Mouse (Mus musculus): ENCODE results near the gene Brd7. TPM values are rescaled to one million over a fixed set of nuclear protein-coding genes. Genes with fewer than 3 reads are reported as not detected.

The Brd7 gene
- polyA plus RNA-seq, 1 experiment: 13.1 TPM

DNA sequence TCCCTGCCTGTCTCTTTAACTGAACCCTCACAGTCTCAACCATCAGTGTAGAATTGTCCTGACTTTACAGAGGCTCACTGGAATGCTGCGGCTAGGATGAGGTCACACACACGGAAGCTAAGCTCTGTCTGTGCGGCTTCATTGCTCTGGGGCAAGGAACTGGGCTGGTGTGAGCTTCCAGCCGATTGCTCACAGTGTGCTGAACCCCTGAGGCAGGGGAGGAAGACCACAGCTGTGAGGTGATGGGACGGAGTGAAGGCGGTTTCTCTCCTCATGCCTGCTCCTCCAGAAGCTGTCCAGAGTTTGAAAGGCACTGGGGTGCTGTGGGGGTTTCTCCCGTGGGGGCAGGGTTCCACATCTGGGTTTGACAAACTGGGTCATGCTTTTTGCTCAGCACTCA is 77.3 kb downstream of the Brd7 start:
- Histone ChIP-seq H3K4me1 (ENCODE audit: control insufficient read depth, insufficient read depth, insufficient read length, low read length) (peaks cover 10% of the 10 kb centered on the region; the same call in 1 of the 2 replicates), H3K36me3 (ENCODE audit: control insufficient read depth, insufficient read depth, low read length) (no peaks in the 10 kb centered on the region), H3K4me3 (ENCODE audit: low read depth, low read length) (no peak overlapping the region), H3K27ac (ENCODE audit: insufficient read depth, low read depth, low read length) (0 out of 2 replicates have a peak overlapping the region, but pooled peaks have one; percentile 3), H3K27me3 (ENCODE audit: control insufficient read depth, insufficient read depth, low read length) (no peaks in the 10 kb centered on the region)
- no peak for TF ChIP-seq CTCF (IDR thresholded peaks at IDR 0.05; ENCODE audit: extremely low read depth, insufficient read length, insufficient replicate concordance, low read depth, low read length)
- no peak for TF ChIP-seq POLR2A (IDR thresholded peaks at IDR 0.05; ENCODE audit: low read depth, low read length)
- WGBS: 53% methylated on average over 7 of the region's 7 CpGs

GRCm38 (mm10) chr8:88283243-88284115 is 78.5 kb downstream of the Brd7 start:
- H3K27me3 ChIP-seq (ENCODE audit: control insufficient read depth, insufficient read depth, low read length): no peaks in the 10 kb centered on the region
- no peaks in the 10 kb centered on the region for H3K36me3 ChIP-seq (ENCODE audit: control insufficient read depth, insufficient read depth, low read length)
- WGBS: 82% methylated on average over 13 of the region's 13 CpGs
- H3K4me3 ChIP-seq (ENCODE audit: low read depth, low read length): no peak overlapping the region
- TF ChIP-seq CTCF (IDR thresholded peaks at IDR 0.05; ENCODE audit: extremely low read depth, insufficient read length, insufficient replicate concordance, low read depth, low read length): no peak
- no peak for TF ChIP-seq POLR2A (IDR thresholded peaks at IDR 0.05; ENCODE audit: low read depth, low read length)
- no peak overlapping the region for H3K27ac ChIP-seq (ENCODE audit: insufficient read depth, low read depth, low read length)
- peaks cover 10% of the 10 kb centered on the region; the same call in 1 of the 2 replicates for H3K4me1 ChIP-seq (ENCODE audit: control insufficient read depth, insufficient read depth, insufficient read length, low read length)

DNA sequence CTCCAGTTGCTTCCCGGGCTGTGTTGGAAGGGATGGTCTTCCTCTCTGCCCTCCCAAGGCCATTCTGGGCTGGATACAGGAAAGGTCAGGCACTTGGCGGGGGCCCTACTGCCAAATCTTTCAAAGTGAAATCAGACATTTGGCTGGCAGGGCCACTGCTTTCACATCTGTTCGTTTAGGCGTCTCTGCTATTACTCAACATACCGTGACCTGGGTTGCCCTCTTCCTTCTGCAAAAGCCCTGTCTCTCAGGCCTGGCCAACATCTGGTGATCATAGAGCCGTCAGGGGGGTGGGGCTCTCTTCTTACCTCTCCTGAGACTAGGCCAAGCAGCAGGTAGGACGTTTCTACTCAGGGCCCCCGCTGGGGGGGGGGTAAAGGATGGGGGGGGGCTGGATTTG is 79.3 kb downstream of the Brd7 start:
- Histone ChIP-seq H3K4me1 (ENCODE audit: control insufficient read depth, insufficient read depth, insufficient read length, low read length) (peaks cover 5% of the 10 kb centered on the region; the same call in 1 of the 2 replicates), H3K36me3 (ENCODE audit: control insufficient read depth, insufficient read depth, low read length) (no peaks in the 10 kb centered on the region), H3K27ac (ENCODE audit: insufficient read depth, low read depth, low read length) (no peak overlapping the region), H3K27me3 (ENCODE audit: control insufficient read depth, insufficient read depth, low read length) (no peaks in the 10 kb centered on the region), H3K4me3 (ENCODE audit: low read depth, low read length) (no peak overlapping the region)
- TF ChIP-seq POLR2A (IDR thresholded peaks at IDR 0.05; ENCODE audit: low read depth, low read length) (no peak), CTCF (IDR thresholded peaks at IDR 0.05; ENCODE audit: extremely low read depth, insufficient read length, insufficient replicate concordance, low read depth, low read length) (no peak)
- WGBS: 29% methylated on average over 8 of the region's 8 CpGs

Other genes with a start within 250 kb of the Brd7 start
- 3.5 and 8.4 TPM in 2 replicates for gene Cnep1r1, start 243.4 kb downstream of the Brd7 start, polyA plus RNA-seq (2012; rRNA removed)
- gene Heatr3, start 224.3 kb downstream of the Brd7 start, polyA plus RNA-seq (2012; rRNA removed): 3.4 and 3.9 TPM in 2 replicates
- gene Tent4b, start 163.0 kb downstream of the Brd7 start, polyA plus RNA-seq (2012; rRNA removed): 10.5 and 20.5 TPM in 2 replicates
- 6.4 and 7.7 TPM in 2 replicates for gene Adcy7, start 89.8 kb downstream of the Brd7 start, polyA plus RNA-seq (2012; rRNA removed)
- 13.1 and 18.3 TPM in 2 replicates for gene Nkd1, start 159.2 kb upstream of the Brd7 start, polyA plus RNA-seq (2012; rRNA removed)